Mouse (Mus musculus) left cerebral cortex, adult 6 months (tissue): ENCODE measurements around the gene Arl13a. TPM values are rescaled to one million over a fixed set of nuclear protein-coding genes. Genes with fewer than 3 reads are reported as not detected.

Experiments used
- long read RNA-seq, 2 experiments: library from polyadenylated mRNA; unstranded; transcript quantifications; one replicate each; pipeline ENCODE4 v2.0.0; 2019 to 2020
- polyA plus RNA-seq: library from polyadenylated mRNA; unstranded; fragments of <200 nt; fragmentation: Nextera tagmentation; gene quantifications from 2 replicates; pipeline ENCODE4 v1.2.3, GENCODE M21; 2021

Arl13a gene
- polyA plus RNA-seq, result not detected in 2 replicates
- long read RNA-seq, experiment 1, result 0 reads
- long read RNA-seq, experiment 2, result 0 reads

GRCm38 (mm10) chrX:134187201-134187600 is at the start of gene Arl13a:
TSS of gene Arl13a (plus strand) at chrX:134187501.

GRCm38 (mm10) chrX:134162043-134162720 is 25.1 kb upstream of the Arl13a start, which contains the start of gene Xkrx:
TSS of gene Xkrx (minus strand) at chrX:134162076.

GRCm38 (mm10) chrX:134221856-134222255 is 34.6 kb downstream of the Arl13a start, which contains the start of gene Nox1:
TSS of gene Nox1 (minus strand) at chrX:134221956.

Other genes with a start within 250 kb of the Arl13a start
- gene Sytl4, start 205.7 kb upstream of the Arl13a start, polyA plus RNA-seq, result 0.10 and 0.58 TPM in 2 replicates
- 32.2 and 32.9 TPM in 2 replicates for gene Cstf2, start 128.3 kb upstream of the Arl13a start, polyA plus RNA-seq
- 0.40 and 0.44 TPM in 2 replicates for gene Xkrx, start 25.4 kb upstream of the Arl13a start, polyA plus RNA-seq
- gene Nox1, start 34.5 kb downstream of the Arl13a start, polyA plus RNA-seq, result 0.13 TPM in 1 of 2 replicates, not detected in the other
- gene Trmt2b, start 89.5 kb downstream of the Arl13a start, polyA plus RNA-seq, result 7.0 and 7.4 TPM in 2 replicates
- gene Tmem35a, start 107.7 kb downstream of the Arl13a start, polyA plus RNA-seq, result 66.7 and 67.7 TPM in 2 replicates
- 0.21 and 0.40 TPM in 2 replicates for gene Cenpi, start 120.6 kb downstream of the Arl13a start, polyA plus RNA-seq
- 10.3 and 12.0 TPM in 2 replicates for gene Drp2, start 217.1 kb downstream of the Arl13a start, polyA plus RNA-seq